Mouse (Mus musculus): ENCODE data around the gene Kbtbd3. TPM values are rescaled to one million over a fixed set of nuclear protein-coding genes. Genes with fewer than 3 reads are reported as not detected.

Kbtbd3 gene
- 10 to 100 TPM; 11.2 to 16.1 TPM for polyA plus RNA-seq (2017; shearing (Covaris generic))

GRCm38 (mm10) chr9:4309351-4310085, at the start of gene Kbtbd3, which contains the start of gene Aasdhppt:
Gene Kbtbd3 (plus strand): TSS chr9:4309833.
Gene Aasdhppt (minus strand): TSS chr9:4309471.
- ATAC-seq, result peak; percentile 86

DNA sequence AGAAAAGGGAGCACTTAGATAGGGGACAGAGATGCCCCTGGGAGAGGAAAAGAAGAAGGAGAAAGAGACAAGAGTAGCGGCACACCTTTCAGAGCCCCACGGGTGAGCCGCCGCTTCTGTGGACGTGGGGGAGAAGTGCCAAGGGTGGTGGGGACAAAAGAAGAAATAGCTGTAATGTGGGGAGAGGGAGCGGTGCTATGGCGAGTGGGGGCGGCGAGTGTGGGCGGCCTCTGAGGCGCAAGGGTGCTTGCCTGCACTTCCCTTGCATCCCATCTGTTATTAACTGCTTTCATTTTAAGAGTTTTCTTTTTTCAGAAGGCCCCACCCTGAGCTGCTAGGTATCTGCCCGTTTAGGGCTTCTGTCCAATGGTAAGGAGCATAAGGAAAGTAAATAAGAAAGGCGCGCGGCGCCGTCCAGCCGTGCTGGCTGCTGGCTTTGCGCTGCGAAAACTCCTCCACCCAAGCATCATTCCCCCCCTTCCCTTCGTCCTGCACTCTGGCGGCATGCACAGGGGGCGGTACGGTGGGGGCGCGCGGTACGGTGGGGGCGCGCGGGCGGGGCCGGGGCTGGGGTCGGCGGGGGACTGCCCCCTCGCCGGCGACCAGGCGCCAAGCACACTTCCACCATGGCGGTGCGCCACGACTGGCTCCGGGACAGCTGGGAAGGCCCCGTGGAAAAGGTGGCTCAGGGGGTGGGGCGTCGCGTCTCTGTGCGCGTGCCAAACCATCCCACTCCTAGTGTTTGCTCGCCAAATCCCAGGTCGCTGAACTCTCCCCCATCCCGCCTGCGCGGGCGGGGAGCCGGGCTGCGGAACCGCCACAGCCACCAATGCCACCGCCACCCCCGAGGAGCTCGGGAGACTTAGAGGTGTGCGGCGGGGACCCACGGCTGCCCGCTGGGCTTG, 49.5 kb upstream of the Kbtbd3 start:
- no peak for ATAC-seq

DNA sequence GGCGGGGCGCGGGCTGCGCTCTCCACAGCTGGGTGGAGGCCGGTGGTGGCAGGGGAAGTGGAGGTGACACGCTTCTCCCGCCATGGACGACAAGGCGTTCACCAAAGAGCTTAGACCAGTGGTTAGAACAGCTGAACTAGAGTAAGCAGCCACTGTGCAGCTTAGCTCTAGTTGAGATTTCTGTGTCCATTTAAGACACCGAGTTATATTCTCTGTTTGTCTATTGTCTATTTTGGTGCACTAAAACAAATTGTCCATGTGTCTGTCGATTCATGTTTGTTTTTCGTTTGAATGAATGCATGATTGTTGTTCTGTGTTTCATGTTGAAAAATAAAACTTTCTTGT, 48.9 kb upstream of the Kbtbd3 start:
- no peak for ATAC-seq

DNA sequence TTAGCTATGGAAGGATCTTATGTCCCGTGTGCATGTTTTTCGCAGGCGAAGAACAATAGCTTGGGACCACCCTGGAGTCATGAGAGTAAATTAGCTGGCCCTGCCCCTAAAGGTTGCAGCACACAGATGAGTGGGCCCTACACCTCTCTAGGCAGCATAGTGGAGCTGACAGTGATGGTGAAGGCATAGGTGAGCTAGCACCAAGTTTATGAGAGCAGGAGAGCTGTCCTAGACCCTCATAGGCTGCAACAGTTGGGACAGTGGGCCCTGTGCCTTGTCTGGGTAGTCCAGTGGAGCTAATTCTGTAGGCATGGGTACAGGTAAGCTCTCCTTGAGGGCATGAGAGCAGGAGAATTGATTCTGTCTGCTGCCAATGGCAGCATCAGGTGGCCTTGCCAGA, 42.8 kb upstream of the Kbtbd3 start:
- ATAC-seq, result no peak

DNA sequence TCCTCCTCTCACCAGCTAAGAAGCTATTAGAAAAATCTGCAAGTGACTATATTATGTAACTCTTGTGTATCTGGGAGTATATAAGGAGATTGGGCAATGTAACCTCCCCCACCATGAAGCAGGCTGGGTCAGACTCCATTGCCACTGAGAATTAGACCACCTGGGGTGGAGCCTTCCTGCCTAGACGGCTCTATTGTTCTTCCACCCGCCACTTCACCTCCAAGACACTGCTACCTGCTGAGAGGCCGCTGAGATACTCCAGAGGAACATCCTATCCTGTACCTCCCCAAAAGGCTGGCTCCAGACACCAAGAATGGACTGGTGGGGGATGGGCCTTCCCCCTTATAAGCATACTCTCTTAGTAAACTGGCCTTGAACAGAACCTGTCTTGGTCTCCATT, 25.8 kb upstream of the Kbtbd3 start:
- ATAC-seq, result no peak

GRCm38 (mm10) chr9:4300466-4300865, 9.2 kb upstream of the Kbtbd3 start:
- no peak for ATAC-seq

- no peak for ATAC-seq
Observed at GRCm38 (mm10) chr9:4304867-4305266, 4.8 kb upstream of the Kbtbd3 start.

GRCm38 (mm10) chr9:4308628-4309350, 844 bp upstream of the Kbtbd3 start:
- ATAC-seq, result peak; percentile 35

DNA sequence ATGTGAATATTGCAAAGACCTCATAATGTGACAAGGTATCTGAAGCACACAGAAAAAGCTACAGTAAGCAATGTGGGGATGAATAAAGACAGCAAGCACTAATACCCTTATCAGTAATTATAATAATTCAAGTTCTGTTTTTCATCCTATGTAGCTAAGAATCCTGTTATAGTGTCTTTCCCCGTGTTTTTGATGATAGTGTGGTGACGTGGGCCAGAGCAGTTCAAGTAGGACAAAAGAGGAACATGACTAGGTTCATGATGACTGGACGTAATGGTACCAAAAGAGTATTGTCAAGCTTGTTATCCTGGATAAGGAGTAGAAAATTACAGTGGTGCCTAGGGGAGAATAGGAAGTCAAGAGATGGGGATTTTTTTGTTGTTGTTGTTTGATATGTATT, 1.1 kb downstream of the Kbtbd3 start:
- no peak for ATAC-seq

DNA sequence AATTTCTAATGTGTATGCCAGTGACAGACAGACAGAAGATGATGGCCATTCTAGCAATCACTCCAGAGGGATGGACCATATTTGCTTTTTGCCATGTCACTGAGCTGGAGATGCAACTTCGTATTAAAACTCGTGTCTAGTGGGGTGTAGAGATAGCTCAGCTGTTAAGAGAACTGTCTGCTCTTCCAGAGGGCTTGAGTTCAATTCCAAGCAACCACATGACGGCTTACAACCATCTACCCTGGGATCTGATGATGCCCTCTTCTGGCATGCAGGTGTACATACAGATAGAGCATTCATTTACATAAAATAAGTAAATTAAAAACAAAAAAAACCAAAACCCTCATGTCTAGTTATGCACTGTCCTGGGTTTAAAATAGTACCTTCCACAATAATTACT, 1.5 kb downstream of the Kbtbd3 start:
- no peak for ATAC-seq

DNA sequence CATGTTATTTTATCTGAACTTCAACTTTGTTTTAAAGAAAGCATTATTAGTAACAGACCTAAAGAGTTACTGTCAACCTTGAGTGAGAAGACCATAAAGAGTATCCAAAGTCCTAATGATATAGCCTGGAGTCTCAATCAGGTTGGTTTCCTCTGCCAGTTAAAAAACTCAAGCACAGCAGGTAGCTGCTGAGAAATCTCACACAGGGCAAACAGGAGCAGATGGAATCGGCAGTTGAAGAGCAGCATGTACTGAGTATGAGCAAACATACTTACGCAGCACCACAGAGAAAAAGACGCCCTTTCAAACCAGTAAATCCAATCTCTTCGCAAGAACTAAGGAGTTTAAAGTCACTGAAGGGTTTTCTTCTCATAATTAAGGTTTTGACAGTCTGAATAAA, 4.3 kb downstream of the Kbtbd3 start:
- ATAC-seq, result no peak

- no peak for ATAC-seq
Observed at GRCm38 (mm10) chr9:4315746-4316145, 6.1 kb downstream of the Kbtbd3 start.

DNA sequence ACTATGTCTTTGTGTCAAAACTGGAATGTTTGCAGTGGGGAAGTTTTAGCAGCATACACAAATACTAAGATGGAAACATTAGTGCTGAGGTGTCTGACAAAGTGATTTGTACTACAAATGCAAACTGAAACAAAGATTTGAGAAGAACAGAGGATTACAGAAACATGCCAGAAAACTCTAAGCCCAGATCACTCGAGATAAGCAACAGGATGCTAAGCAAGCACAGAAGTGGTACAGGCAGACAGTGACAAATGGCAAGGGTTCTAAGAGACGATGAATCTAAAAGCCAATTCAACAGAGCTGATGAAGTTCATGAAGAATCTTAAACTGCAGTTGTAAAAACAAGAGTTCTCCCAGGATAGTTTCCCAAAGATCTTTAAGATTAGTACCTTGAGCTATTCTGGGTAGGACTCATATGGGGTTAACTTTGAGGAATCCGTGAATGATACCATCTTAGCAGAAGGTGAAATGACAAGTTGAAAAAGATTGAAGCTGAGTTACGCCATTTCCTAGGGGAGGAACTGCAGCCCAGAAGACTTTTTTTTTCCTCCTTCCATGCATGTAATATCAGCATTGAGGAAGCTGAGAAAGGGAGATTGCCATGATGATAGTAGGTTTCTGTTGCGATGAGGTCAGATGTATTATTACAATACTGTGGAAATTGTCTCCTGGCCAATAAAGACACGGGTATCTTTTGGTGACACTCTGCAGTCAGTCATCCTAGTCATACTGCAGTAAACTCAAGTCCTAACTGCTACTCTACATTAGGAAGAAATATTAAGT, 9.5 kb downstream of the Kbtbd3 start:
- ATAC-seq, result peak; percentile 53

DNA sequence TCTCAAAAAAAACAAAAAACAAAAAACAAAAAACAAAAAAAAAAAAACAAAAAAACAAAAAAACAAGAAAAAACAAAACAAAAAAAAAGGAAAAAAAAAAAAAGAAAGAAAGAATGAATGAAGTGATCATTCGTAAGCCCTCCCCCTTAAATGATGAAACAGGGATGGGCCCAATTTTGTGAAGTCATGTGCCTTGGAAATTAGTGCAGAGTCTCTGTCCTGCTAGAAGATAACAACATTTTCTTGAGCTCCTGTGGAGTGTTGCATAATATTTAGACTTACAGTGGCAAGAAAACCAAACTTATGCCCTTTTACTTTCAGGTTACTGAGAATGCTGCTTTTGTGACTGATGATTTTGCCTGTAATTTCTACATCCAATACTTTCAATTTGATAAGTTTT, 43.5 kb downstream of the Kbtbd3 start:
- ATAC-seq, result no peak

GRCm38 (mm10) chr9:4375828-4376639, 66.4 kb downstream of the Kbtbd3 start, which contains the start of gene Msantd4:
Gene Msantd4 (plus strand): TSS chr9:4376562.
- ATAC-seq, result peak; percentile 96

DNA sequence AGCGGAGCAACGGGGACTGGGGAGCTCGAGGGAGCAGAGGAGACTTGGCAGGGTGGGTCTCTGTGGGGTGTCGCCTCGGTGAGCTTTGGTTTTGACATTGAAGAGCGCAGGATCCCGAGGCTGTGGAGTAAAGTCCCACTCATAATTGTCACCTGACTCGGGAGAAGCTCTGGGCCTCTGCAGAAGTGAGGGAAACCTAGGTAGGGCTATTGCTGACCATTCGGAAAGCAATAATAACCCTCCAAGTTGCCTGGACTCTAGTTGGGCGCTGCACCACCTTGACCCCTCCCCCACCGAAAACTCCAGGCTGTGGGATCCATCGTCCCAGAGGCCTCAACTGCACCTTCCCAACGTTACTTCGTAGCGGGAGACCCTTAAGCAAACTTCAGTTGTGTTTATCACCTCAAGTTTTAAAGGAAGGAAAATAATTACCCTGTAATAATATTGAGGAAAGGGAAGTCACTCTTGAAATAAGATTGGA, 67.0 kb downstream of the Kbtbd3 start:
- ATAC-seq, result peak; percentile 31

Other genes starting within 250 kb of the Kbtbd3 start
- 10 to 100 TPM; 29.3 to 32.5 TPM for gene Aasdhppt, start 362 bp upstream of the Kbtbd3 start, polyA plus RNA-seq (2017; shearing (Covaris generic))
- gene Msantd4, start 66.7 kb downstream of the Kbtbd3 start, polyA plus RNA-seq (2017; shearing (Covaris generic)), result 10 to 100 TPM; 21.4 to 22.0 TPM

Measured in CD4-positive, CD25-positive, alpha-beta regulatory T cell, adult 4 months (primary cell).